ENCODE assay signal across 13 mouse cellular contexts in genomic region chr13:114150856-114151697, GRCm38 (mm10).
DNase-seq lines count a peak whose midpoint lies in the region; ATAC-seq lines count a peak whose summit lies in the region.
"Had no signal": no experiment of that assay in that cellular context is flagged by ENCODE, and none has a peak within 500 bp of the region (broad histone marks: within the 10 kb centered on the region; RNA-seq: fewer than 3 reads in every experiment).

No protein-coding gene starts in this region.

- no peak for ATAC-seq in CD4-positive, CD25-positive, alpha-beta regulatory T cell, adult 4 months
- ATAC-seq in megakaryocyte, adult 5-6 weeks (ENCODE audit: poor library complexity, severe bottlenecking), result peak; percentile 19; the same call in 1 of the 2 replicates
- ATAC-seq: intestine, embryonic 15.5 days; liver, embryonic 12.5 days had no signal

- DNase-seq in CD4-positive, CD25-positive, alpha-beta regulatory T cell, adult 2 months (ENCODE audit: low read depth, low spot score), result peak; percentile 8
- peak; percentile 5 to 16 for DNase-seq in B cell, adult 2 months
- peak; percentile 89 for DNase-seq in thymus, postnatal 0 days (ENCODE audit: low spot score)
- DNase-seq in ovary, postnatal 10 days (ENCODE audit: low spot score), result no peak
- DNase-seq in retina, postnatal 1 day, result no peak
- no peak for DNase-seq in cerebellum, adult 8-10 months
- DNase-seq: cerebellum, adult 9-10 months; midbrain, embryonic 14.5 days; right cerebral cortex, postnatal 25 days had no signal

Comparison
In these comparisons a context has a peak if more than half of its experiments do, and no peak if none do; other contexts are left out.
1. DNase-seq: peak in CD4-positive, CD25-positive, alpha-beta regulatory T cell, adult 2 months (single experiment), B cell, adult 2 months (2 of 2) and thymus, postnatal 0 days (single experiment); none in ovary, postnatal 10 days (single experiment), retina, postnatal 1 day (single experiment) and cerebellum, adult 8-10 months (single experiment).